Mouse (Mus musculus) urinary bladder, adult 18-20 months (tissue): Measurements from ENCODE around the gene Kcnma1.

Experiments
- DNase-seq, 2 experiments: peaks; one replicate each; pipeline ENCODE4 v3.0.0; 2022; ENCODE audit warnings: low spot score in 2 of 2, mixed read lengths in 2 of 2

Kcnma1 gene

GRCm38 (mm10) chr14:23300443-23300842, 713.8 kb downstream of the Kcnma1 start:
- no peak for DNase-seq

GRCm38 (mm10) chr14:23290634-23291033, 723.7 kb downstream of the Kcnma1 start:
- DNase-seq, result no peak

GRCm38 (mm10) chr14:23266554-23267309, 747.6 kb downstream of the Kcnma1 start:
- no peak for DNase-seq

- DNase-seq, result no peak
Measured at GRCm38 (mm10) chr14:23253154-23253553, 761.1 kb downstream of the Kcnma1 start.

GRCm38 (mm10) chr14:23244446-23244845, 769.8 kb downstream of the Kcnma1 start:
- no peak for DNase-seq

GRCm38 (mm10) chr14:23243857-23244256, 770.4 kb downstream of the Kcnma1 start:
- DNase-seq, result no peak
